Mouse (Mus musculus): Measurements from ENCODE around the gene Mpp2. TPM values are rescaled to one million over a fixed set of nuclear protein-coding genes. Genes with fewer than 3 reads are reported as not detected.
A peak's percentile ranks its signal among the peaks of the same experiment; 100 is the strongest.

Mpp2 gene
- 1.5 and 1.9 TPM in 2 replicates for polyA plus RNA-seq (2015; fragmentation: Nextera tagmentation; extraction: Ambion mirVana)

GRCm38 (mm10) chr11:102087931-102088898, at the start of gene Mpp2:
TSS of gene Mpp2 (minus strand) at chr11:102088515.
- peak; percentile 26 for DNase-seq (ENCODE audit: low spot score)

DNA sequence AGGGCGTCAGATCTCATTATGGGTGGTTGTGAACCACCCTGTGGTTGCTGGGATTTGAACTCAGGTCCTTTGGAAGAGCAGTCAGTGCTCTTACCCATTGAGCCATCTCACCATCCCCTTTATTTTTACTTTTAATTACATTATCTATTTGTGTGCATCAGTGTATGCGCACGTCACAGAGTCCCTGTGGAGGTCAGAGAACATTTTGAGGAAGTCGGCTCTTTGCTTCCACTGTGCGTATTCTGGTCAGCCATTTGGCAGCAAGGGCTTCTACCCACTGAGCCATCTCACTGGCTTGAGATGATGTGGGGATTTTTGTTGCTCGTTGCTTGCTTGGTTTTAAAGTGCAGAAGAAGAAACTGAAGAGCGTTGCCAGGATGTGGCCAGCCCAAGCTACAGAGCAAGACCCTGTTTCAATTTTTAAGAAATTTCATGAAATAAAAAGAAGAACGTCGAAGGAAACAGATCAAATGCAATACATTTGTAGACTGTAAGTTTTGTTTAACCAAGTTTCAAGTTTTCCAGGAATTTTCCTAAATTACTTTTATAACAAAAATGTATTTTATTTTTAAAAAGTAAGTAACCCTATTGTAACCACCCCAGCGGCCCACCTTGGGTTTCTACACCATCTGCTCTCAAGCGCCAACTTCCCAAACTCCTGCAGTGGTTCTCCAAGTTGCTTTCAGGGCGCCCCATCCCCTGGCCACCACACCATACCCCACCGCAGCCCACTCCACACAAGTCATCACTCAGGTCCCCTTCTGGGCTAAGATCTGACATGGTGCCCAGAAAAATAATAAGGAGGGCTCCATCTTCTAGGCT, 49.5 kb upstream of the Mpp2 start:
- DNase-seq (ENCODE audit: low spot score): no peak

- DNase-seq (ENCODE audit: low spot score): no peak
Observed at GRCm38 (mm10) chr11:102134516-102134915, 46.2 kb upstream of the Mpp2 start.

- no peak for DNase-seq (ENCODE audit: low spot score)
Observed at GRCm38 (mm10) chr11:102117386-102117785, 29.1 kb upstream of the Mpp2 start.

GRCm38 (mm10) chr11:102116241-102116640, 27.9 kb upstream of the Mpp2 start:
- DNase-seq (ENCODE audit: low spot score): no peak

DNA sequence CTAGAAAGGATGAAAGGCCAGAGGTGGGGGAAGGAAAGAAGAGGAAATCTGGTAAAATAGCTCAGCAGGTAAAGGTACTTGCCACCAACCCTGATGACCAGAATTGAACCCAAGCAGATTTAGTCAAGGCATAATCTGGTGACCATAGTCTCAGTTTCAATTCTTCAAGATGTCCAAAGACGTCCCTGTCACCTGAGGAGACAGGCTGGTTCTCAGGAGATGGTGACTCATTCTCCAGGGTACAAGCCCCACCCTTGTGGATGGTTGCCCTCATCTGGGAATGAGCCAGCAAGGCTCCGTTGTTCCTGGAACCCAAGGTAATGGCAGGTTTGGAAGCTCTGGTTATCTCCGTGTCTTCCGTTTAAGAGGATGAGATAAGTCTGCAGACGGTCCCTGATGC, 23.3 kb upstream of the Mpp2 start:
- no peak for DNase-seq (ENCODE audit: low spot score)

DNA sequence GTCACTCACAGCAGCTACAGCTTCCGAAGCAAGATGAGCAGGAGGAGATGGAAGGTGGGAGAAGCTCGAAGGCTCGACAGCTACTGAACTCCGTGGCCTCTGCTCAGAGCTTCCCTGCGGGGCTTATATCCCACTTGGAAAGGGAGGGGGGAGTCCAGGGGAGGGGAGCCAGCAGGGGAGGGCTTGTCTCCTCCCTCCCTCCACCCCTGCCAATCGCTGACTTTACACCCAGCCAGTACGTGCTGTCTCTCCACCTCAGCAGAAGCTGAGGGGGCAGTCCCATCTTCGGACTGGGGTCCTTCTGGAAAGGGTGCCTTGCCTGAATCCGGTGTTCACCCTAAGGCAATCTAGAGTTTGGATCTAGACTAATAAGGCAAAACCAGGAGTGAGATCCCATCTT, 19.4 kb upstream of the Mpp2 start, which contains the start of gene Pyy:
Pyy (minus strand) TSS at position 101 of the 400 bp plus-strand sequence.
- no peak for DNase-seq (ENCODE audit: low spot score)

- DNase-seq (ENCODE audit: low spot score): no peak
Observed at GRCm38 (mm10) chr11:102106911-102107310, 18.6 kb upstream of the Mpp2 start.

DNA sequence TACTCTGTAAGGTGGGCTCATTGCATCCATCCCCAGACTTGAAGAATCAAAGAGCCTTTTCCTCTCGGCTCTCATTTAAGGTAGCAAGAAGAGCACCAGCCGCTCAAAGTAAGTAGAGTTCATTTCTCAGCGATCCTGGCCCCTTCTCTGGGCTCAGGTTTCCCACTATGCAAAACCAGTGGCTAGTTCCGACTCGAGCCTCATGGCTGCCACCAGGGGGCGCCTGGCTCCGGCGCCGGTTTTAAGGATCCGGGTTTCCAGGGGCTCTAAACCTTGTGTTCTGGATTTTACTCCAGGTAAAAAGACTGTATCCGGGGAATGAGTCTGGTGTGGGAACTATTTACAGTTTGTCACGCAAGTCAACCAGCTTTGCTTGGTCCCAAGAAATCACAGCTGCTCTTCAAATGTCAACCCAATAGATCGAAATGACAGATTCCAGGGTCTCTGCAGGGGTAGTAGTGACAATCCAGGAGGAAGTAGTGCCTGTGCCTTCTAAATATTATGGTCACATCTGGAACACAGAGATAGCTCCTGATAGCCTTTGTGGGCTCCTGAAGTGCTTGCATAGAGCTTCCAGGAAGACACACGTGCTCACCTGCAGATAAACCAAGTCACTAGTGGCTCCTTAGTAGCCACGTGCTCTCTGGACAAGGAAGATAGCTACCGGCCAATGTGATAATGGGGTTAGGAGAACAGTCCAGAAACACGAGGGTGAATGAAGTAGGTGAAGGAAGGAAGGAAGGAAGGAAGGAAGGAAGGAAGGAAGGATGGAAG, 14.4 kb upstream of the Mpp2 start:
- DNase-seq (ENCODE audit: low spot score): peak; percentile 53

DNA sequence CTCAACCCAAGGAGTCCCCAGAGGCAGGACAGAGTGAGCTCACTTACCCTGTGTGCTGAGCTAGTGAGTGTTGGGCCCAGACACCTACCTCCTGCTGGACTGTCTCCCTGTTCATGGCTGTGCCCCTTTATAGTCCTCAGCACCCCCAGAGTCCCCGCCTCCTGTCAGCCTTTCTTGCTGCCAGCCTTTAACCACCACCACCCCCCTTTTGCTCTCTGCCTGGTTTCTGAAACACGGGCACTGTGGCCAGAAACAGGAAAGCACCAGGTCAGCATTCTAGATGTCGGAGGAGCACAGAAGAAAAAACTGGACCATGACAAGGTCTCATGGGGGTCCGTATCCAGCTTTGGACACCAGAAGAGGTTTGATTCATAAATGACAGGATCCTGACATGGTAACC, 12.9 kb upstream of the Mpp2 start, which contains the start of gene Ppy:
Ppy (minus strand) TSS at position 101 of the 400 bp plus-strand sequence.
- DNase-seq (ENCODE audit: low spot score): no peak

DNA sequence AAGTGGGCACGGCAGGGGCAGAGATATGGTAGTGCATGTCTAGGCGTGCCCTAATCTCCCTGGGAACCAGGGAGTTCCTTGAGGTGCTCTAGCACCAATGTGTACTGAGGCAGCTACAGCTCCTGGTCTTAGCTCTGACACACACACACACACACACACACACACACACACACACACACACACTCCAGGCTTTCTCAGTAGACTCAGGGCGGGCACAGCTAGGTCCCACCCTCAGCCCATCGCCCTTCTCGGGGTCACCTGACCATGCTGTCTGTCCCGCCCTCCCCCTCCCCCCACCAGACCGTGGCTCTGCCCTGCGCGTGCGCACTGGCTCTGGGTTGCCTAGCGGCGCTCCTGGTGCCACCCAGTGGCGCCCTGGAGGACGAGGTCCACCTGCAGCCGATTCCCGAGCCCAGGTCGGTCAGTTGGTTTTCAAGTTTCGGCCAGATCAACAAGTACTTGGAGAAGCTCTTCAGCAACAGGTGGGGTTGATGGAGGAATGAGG, 8.6 kb upstream of the Mpp2 start:
- DNase-seq (ENCODE audit: low spot score): peak; percentile 52

GRCm38 (mm10) chr11:102096446-102096845, 8.1 kb upstream of the Mpp2 start:
- no peak for DNase-seq (ENCODE audit: low spot score)

GRCm38 (mm10) chr11:102095676-102096075, 7.4 kb upstream of the Mpp2 start:
- no peak for DNase-seq (ENCODE audit: low spot score)

DNA sequence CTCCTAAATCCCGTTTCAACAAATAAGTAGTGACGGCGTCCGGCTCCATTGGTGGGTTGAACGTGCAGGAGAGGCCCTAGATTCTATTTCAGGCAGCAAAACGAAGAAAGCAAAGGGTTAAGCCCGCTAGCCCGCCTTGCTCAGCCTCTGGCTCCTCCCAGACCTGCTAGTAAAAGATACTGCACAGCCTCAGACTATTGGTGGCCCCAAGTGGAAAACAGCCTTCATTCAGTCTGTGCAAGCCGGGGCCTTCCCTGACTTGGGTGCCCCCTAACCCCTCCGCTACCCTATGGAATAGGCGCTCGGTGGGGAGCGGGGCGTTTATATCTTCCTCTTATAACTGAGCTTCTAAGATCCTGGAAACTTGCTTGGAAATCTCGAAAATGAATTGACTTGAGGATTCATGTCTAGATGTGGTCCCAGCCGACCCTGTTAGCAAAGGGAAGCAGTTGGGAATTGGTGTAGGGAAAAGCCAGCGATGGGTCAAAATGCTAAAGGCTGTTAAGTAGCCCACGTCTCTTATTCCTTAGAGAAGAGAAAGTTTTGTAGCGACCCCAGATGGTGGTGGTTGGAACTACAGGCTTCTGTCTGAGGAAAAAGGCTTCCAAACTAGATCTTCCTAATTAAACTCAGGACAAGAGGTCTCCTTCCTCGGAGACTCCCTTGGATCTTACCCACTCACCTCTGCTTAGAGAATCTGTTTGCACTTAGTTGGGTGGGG, 933 bp upstream of the Mpp2 start:
- peak; percentile 51 for DNase-seq (ENCODE audit: low spot score)

DNA sequence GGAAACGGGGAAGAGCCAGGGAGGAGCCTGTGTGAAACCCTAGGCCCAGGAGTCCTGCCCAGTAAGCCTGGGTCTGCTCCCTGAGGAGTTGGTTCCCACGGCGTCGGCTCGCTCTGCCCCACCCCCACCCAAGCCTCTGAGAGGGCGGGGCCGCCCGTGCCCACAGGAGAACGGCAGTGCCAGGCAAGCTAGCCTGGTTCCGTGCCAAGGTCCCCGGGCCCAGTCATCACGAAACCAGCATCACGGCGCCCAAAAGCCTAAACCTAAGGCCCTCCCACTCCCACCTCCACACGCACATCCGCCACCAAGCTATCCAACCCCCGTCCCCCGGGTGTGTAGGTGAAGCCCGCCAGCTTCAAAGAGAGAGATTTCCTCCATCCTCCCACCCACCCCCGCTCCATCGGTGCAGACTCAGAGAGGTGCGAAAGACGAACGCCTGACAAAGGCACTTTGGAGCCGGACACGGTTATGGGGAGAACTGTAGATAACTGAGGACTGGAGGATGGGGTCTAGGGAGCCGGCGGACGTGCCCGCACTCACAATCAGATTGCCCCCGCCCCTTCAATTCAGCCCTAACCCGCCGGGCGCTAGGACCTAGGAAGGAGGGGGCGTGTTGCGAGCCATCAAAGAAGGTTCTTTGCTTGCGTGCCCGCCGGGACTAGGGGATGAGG, 1.1 kb downstream of the Mpp2 start:
- DNase-seq (ENCODE audit: low spot score): peak; percentile 73

DNA sequence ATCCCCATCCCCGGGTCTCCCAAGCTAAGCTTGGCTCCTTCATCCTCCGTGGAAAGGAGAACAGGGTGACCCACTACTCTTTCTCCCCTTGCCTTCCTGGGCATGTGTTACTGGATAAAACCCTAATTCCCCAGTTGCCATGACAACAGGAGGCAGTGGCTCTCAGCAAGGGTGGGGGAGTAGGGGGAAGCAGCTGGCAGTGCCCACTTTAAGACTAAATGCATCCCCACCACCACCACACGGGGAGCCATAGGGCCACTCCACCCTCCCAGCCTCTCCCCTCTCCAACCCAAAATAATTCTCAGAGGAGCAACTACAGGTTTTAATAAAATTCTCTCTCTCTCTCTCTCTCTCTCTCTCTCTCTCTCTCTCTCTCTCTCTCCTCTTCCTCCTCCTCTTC, 2.0 kb downstream of the Mpp2 start:
- DNase-seq (ENCODE audit: low spot score): no peak

GRCm38 (mm10) chr11:102084159-102084558, 4.2 kb downstream of the Mpp2 start:
- no peak for DNase-seq (ENCODE audit: low spot score)

- DNase-seq (ENCODE audit: low spot score): no peak
Observed at GRCm38 (mm10) chr11:102083193-102083592, 5.1 kb downstream of the Mpp2 start.

- DNase-seq (ENCODE audit: low spot score): peak; percentile 18
Observed at GRCm38 (mm10) chr11:102082322-102082721, 6.0 kb downstream of the Mpp2 start.

- DNase-seq (ENCODE audit: low spot score): no peak
Observed at GRCm38 (mm10) chr11:102073722-102074121, 14.6 kb downstream of the Mpp2 start.
